Mouse (Mus musculus) megakaryocyte, embryonic 14.5 days (primary cell): Measurements from ENCODE around the gene Dad1. TPM values are rescaled to one million over a fixed set of nuclear protein-coding genes. Genes with fewer than 3 reads are reported as not detected.
A peak's percentile ranks its signal among the peaks of the same experiment; 100 is the strongest.
"Not testable (repeated sequence)": the region's sequence is repeated elsewhere in the genome, so short reads cannot be mapped to it uniquely, and the experiment has no call there.

ENCODE experiments used
- H3K27me3 ChIP-seq: replicated peaks from 2 replicates; pipeline ENCODE3; 2012; ENCODE audit warnings: inconsistent platforms
- H3K36me3 ChIP-seq: replicated peaks from 2 replicates; pipeline ENCODE3; 2012; ENCODE audit warnings: low read length, inconsistent platforms, mixed read lengths
- H3K4me1 ChIP-seq: 2 replicates; pipeline ENCODE4 v1.6.1; 2012; ENCODE audit warnings: inconsistent platforms
- H3K4me3 ChIP-seq: replicated peaks from 2 replicates; pipeline ENCODE3; 2012; ENCODE audit warnings: moderate library complexity, mild to moderate bottlenecking, inconsistent platforms
- H3K9me3 ChIP-seq: 2 replicates; pipeline ENCODE4 v1.6.1; 2012; ENCODE audit warnings: inconsistent platforms
- FLI1 ChIP-seq: IDR thresholded peaks from 2 replicates; pipeline ENCODE4 v1.6.1; 2012; ENCODE audit warnings: low read length, inconsistent platforms, mixed read lengths
- GATA1 ChIP-seq: IDR thresholded peaks from 3 replicates; pipeline ENCODE4 v1.6.1; 2012; ENCODE audit warnings: mixed read lengths, low read length, inconsistent platforms, borderline replicate concordance
- polyA plus RNA-seq: library from polyadenylated mRNA; stranded (reverse); fragments of >175 nt; gene quantifications from 2 replicates; pipeline ENCODE4 v1.2.3, GENCODE M21; 2012; ENCODE audit warnings: low replicate concordance; ENCODE audit not compliant: insufficient read depth

Dad1 gene
- polyA plus RNA-seq, 1 experiment: 54.8 TPM

DNA sequence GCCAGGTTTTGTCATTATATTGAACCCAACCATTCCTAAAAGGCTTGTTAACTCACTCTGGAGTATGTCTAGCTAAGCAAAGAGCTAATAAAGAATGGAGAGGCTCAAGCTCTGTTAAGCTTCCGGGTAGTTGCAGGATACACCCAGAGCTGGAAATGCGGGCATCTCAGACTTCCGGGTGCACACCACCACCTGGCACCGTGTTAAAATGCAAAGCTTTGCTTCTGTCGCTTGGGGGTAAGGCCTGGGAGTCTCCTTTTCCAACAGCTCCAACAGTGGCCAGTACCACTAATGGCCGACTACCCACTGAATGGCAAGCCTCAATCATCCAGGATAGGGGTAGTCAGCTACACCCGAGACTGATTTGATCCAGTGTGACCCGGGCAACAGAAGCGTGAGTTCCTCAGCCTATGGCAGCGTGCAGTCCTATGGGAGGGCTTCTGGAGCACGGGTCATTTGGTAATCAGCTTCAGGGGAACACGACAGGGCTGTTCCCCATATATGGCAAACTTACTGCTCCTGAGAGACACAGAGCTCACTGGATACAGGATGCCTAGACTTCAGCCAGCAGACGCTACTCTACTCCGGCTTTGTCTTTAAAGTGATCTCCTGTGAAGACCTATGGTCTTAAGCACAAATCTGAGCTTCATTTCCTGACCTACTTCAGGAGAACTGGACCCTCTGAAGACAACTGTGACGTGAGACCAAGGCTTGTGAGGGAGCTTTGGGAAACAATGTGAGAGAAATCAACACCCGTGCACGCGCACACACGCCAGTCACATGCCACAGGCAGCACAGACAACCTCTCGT, 19.5 kb downstream of the Dad1 start:
- Histone ChIP-seq H3K27me3 (no peaks in the 10 kb centered on the region), H3K4me1 (peaks cover 20% of the 10 kb centered on the region), H3K36me3 (peaks cover 50% of the 10 kb centered on the region), H3K4me3 (no peak overlapping the region), H3K9me3 (no peaks in the 10 kb centered on the region)
- TF ChIP-seq GATA1 (no peak), FLI1 (no peak)

DNA sequence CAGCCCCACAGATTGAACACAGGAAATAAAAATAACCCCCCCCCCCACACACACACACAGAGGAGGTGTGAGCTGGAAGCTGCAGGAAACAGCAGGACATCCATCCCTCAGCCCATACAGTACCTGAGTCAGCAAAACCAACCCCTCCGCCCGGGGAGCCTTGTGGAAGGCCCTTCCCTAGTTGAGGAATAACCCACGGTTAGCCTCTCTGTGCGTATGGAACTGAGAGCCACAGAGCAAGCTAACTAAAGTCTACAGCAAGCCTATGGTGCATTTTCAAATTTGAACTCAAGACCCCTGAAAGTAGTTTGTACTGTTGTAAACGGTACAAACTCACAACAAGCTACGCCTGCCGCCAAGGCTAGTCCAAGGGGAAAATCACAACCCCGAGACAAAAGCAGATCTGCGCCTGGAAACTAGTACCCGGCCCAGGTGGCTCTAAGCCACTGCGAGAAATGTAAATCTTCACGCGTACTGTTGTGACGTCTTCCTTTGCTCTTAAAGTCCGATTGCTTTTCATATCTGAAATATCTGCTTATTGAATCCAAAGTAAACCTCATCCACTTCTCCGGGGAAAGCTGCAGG, 20.3 kb downstream of the Dad1 start:
- peaks cover 24% of the 10 kb centered on the region for H3K4me1 ChIP-seq
- H3K9me3 ChIP-seq: no peaks in the 10 kb centered on the region
- peaks cover under 1% of the 10 kb centered on the region for H3K27me3 ChIP-seq
- H3K4me3 ChIP-seq: peak overlapping the region; percentile 83
- peaks cover 45% of the 10 kb centered on the region for H3K36me3 ChIP-seq
- TF ChIP-seq FLI1 (no peak), GATA1 (no peak)

DNA sequence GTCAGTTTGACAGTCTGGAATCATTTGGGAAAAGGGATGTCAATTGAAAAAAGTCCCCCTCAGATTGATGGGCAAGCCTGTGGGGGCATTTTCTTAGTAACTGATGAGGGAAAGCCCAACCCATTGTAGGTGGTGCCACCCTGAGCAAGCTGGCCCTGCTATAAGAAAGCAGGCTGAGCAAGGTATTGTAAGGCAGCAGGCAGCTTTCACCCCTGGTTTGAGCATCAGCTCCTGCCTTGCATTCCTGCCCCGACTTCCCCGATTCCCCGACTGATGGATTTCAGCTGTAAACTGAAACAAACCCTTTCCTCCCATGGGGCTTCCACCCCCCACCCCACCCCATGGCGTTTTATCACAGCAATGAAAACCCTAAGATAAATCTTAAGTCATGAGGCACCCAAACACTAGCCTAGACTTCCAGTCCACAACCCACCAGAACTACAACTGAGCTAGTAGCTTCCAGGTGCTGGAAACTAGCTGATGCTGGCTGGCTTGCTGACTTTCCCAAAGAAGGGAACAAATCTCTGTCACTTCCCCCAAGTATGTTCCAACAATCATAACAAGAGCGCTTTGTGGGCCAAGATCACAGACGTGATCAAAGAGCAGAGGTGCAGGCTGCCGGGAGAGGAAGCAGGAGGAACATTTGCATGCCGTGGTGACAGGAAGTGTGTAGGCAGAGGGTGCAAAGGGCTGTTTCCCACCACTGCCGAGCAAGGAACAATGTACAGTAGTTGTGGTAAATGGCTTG, 20.9 kb downstream of the Dad1 start:
- peak overlapping the region; percentile 83 for H3K4me3 ChIP-seq
- peaks cover 41% of the 10 kb centered on the region for H3K36me3 ChIP-seq
- no peaks in the 10 kb centered on the region for H3K9me3 ChIP-seq
- TF ChIP-seq FLI1 (no peak), GATA1 (no peak)
- peaks cover 31% of the 10 kb centered on the region for H3K4me1 ChIP-seq
- H3K27me3 ChIP-seq: peaks cover 1% of the 10 kb centered on the region

DNA sequence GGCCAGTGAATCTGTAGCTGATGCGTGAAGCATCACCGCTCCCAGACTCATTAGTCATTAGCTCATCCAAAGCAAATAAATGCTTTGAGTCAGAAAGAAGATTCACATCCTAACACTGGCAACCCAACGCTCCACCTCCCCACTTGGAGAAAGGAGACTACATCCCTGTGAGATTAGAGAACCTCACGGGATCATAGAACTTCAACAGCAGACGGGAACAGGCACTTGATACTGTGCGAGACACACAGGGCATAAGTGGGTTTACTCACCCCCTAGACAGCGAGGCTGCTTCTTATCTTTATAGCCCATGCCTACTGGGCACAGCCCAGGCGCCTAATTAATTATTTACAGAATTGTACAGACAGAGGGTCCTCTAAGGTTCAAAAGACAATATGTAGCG, 21.8 kb downstream of the Dad1 start:
- Histone ChIP-seq H3K4me3 (no peak overlapping the region), H3K4me1 (peaks cover 38% of the 10 kb centered on the region)
- TF ChIP-seq FLI1 (no peak), GATA1 (no peak)

DNA sequence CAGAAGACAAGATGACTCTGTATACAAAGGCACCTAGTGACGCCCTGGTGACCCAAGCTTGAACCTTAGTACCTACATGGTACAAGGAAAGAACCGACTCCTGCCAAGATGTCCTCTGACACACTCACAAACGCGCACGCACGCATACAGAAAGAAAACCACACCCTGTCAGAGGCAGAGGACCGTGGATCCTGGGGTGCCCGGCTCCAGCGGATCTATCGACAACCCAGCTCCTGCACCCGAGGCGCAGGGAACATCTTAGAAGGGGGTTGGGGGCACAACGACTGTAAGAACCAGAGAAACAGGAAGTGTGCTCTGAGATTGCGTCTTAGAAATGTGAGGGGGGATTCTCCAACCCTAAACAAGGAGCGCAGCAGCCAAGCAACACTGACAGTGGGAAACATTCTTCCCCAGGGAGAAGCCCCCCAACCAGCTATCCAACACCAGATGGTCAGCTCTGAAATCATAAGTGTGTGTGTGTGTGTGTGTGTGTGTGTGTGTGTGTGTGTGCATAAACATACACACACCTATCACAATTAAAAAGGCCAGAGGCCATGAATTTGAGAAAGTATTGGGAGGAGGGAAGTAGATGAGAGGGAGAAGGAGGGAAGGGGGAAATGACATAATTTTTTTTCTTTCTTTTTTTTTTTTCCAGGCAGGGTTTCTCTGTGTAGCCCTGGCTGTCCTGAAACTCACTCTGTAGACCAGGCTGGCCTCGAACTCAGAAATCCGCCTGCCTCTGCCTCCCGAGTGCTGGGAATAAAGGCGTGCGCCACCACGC, 22.5 kb downstream of the Dad1 start:
- Histone ChIP-seq H3K4me1 (peaks cover 44% of the 10 kb centered on the region), H3K4me3 (no peak overlapping the region)
- no peak for TF ChIP-seq GATA1

More for the DNA sequence above, 21.8 kb downstream of the Dad1 start:
- H3K36me3 ChIP-seq: peaks cover 34% of the 10 kb centered on the region
- H3K9me3 ChIP-seq: no peaks in the 10 kb centered on the region
- H3K27me3 ChIP-seq: peaks cover 1% of the 10 kb centered on the region

DNA sequence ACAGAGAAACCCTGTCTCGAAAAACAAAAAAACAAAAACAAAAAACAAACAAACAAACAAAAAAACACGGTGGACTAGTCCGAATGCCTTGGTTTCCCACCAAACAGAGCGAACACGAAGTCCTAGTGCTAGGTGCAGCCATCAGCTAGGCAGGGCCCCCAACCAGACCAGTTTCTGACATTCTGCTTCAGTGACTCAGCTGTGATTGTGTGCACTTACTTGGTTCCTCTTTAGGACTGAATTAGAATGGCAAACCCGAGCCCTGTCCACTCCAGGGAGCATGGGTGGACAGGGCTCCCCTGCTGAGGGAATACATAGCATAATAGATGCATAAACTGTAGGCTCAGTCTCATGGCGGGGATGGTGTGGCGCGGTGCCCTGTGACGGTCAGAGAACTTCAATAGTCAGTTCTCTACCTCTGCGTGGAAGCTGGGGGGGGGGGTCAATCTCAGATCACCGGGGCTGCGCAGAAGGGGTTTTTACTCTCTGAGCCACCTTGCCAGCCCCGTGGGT, 23.2 kb downstream of the Dad1 start:
- no peaks in the 10 kb centered on the region for H3K9me3 ChIP-seq
- no peak for TF ChIP-seq FLI1
- TF ChIP-seq GATA1: no peak
- peaks cover 44% of the 10 kb centered on the region for H3K4me1 ChIP-seq
- peaks cover 1% of the 10 kb centered on the region for H3K27me3 ChIP-seq
- no peak overlapping the region for H3K4me3 ChIP-seq
- peaks cover 20% of the 10 kb centered on the region for H3K36me3 ChIP-seq

More for the DNA sequence above, 22.5 kb downstream of the Dad1 start:
- Histone ChIP-seq H3K36me3 (peaks cover 26% of the 10 kb centered on the region), H3K27me3 (peaks cover 1% of the 10 kb centered on the region), H3K9me3 (no peaks in the 10 kb centered on the region)

DNA sequence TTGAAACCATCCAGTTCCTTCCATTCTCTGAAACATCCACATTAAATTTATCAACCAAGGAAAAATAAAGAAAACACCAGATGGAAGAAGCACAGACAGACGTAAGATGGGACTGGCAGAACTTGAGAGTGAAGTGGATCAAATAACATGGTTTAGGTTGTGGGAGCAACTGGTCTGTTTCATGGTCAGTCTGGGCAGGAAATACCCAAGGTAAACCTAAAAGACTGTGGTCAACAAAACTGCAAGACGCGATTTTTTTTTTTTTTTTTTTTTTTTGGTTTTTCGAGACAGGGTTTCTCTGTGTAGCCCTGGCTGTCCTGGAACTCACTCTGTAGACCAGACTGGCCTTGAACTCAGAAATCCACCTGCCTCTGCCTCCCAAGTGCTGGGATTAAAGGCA, 24.1 kb downstream of the Dad1 start:
- H3K4me3 ChIP-seq, H3K27me3 ChIP-seq, H3K9me3 ChIP-seq: not testable (repeated sequence)
- peaks cover 48% of the 10 kb centered on the region for H3K4me1 ChIP-seq
- peaks cover 12% of the 10 kb centered on the region for H3K36me3 ChIP-seq

DNA sequence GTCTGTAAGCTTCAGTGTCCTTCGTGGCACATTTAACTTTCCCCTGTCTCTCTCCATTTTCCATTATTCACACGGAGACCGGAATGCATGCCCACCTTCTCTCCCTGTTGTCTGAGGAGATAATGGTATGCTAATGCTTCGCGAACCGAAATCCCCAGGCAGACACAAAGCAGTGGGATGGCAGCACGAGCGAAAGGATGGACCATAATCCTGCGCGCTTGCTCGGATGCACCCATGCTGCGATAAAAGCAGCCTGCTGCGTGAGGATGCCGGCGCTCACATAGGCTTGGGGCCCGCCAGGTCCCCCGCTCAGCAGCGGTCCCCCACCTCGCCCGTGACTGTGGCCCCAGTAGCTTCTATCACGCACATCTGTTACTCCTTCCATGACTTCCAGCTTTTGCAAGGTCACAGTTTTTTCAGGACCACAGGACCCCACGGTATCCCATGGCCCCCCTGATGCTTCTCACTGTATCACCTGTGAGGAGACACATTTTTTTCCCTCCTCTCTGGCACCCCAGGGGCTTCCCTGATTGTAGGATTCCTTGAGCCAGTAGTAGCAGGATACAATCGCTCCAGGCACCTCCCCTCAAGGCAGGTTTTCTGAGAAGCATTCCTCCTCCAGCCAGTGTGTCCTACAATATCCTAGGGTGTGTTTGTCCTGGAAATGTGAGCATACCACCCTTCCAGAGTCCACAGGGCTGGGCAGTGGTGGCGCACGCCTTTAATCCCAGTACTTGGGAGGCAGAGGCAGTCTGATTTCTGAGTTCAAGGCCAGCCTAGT, 24.8 kb downstream of the Dad1 start:
- Histone ChIP-seq H3K4me3 (no peak overlapping the region), H3K4me1 (peaks cover 50% of the 10 kb centered on the region), H3K36me3 (peaks cover 4% of the 10 kb centered on the region), H3K27me3 (peaks cover 4% of the 10 kb centered on the region), H3K9me3 (no peaks in the 10 kb centered on the region)
- TF ChIP-seq GATA1 (no peak), FLI1 (no peak)

DNA sequence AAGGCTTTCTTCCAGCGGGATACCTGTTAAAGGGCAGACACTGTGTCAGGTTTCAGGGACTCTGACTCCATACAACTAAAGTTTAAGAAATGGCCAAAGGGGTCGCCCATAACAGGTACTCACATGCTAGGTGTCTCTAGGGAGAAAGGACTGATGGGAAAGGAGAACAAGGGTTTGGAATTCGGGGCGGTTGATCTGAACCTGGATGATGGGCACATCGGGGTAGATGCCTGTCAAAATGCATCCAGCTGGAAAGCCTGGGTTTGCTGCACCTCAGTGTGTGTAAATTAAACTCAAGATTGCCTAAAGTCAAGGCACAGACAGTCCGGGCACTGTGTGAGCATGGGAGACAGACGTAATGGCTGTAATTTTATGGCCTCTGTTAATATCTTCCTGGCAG, 25.4 kb downstream of the Dad1 start:
- peaks cover 45% of the 10 kb centered on the region for H3K4me1 ChIP-seq
- peaks cover 4% of the 10 kb centered on the region for H3K27me3 ChIP-seq
- peak overlapping the region; percentile 90 for H3K4me3 ChIP-seq
- no peaks in the 10 kb centered on the region for H3K9me3 ChIP-seq
- H3K36me3 ChIP-seq: no peaks in the 10 kb centered on the region
- no peak for TF ChIP-seq FLI1
- TF ChIP-seq GATA1: no peak
